Mouse (Mus musculus) neural tube, embryonic 11.5 days (tissue): ENCODE data around the gene Glp2r. TPM values are rescaled to one million over a fixed set of nuclear protein-coding genes. Genes with fewer than 3 reads are reported as not detected.
A peak's percentile ranks its signal among the peaks of the same experiment; 100 is the strongest.

Source experiments
- ATAC-seq: fragments of 200-750 bp; cut with Nextera tagmentation; 2 replicates; pipeline ENCODE4 v1.8.0; 2017; ENCODE audit warnings: moderate number of reproducible peaks, mild to moderate bottlenecking, moderate TSS enrichment, moderate library complexity; ENCODE audit not compliant: insufficient read depth, low FRiP score, low TSS enrichment
- DNase-seq: peaks from one replicate; pipeline ENCODE4 v3.0.0-alpha.2; 2015; ENCODE audit warnings: low spot score
- H3K27ac ChIP-seq: fragments of 300-500 bp; sonication (generic); 2 replicates; pipeline ENCODE4 v1.5.1; 2014; ENCODE audit warnings: low read depth, mild to moderate bottlenecking, low read length
- H3K27me3 ChIP-seq: fragments of 300-500 bp; sonication (generic); 2 replicates; pipeline ENCODE4 v1.6.1; 2014; ENCODE audit warnings: mild to moderate bottlenecking, low read length, mixed read lengths; ENCODE audit not compliant: control insufficient read depth, insufficient read depth
- H3K36me3 ChIP-seq: fragments of 300-500 bp; sonication (generic); 2 replicates; pipeline ENCODE4 v1.6.1; 2014; ENCODE audit warnings: mild to moderate bottlenecking, low read length, moderate library complexity, mixed read lengths; ENCODE audit not compliant: control insufficient read depth, insufficient read depth
- H3K4me1 ChIP-seq: fragments of 300-500 bp; sonication (generic); 2 replicates; pipeline ENCODE4 v1.6.1; 2014; ENCODE audit warnings: low read length, mixed read lengths; ENCODE audit not compliant: control insufficient read depth, insufficient read depth
- H3K4me2 ChIP-seq: fragments of 300-500 bp; sonication (generic); 2 replicates; pipeline ENCODE4 v1.6.1; 2014; ENCODE audit warnings: low read depth, mild to moderate bottlenecking, moderate library complexity
- H3K4me3 ChIP-seq: fragments of 300-500 bp; sonication (generic); 2 replicates; pipeline ENCODE4 v1.5.1; 2014; ENCODE audit warnings: low read depth, low read length
- H3K9ac ChIP-seq: fragments of 300-500 bp; sonication (generic); 2 replicates; pipeline ENCODE4 v1.6.1; 2014; ENCODE audit warnings: mild to moderate bottlenecking, low read length
- H3K9me3 ChIP-seq: fragments of 300-500 bp; sonication (generic); 2 replicates; pipeline ENCODE4 v1.6.1; 2016; ENCODE audit warnings: low read length; ENCODE audit not compliant: control insufficient read depth
- WGBS: fragments of 180-500 bp; shearing (Covaris S2); extraction: QIAGEN DNeasy Blood & Tissue Kit; methylation state at CpG from one replicate; pipeline ENCODE4 v1.1.7; 2014; 5-methylcytosine and 5-hydroxymethylcytosine counted together
- polyA plus RNA-seq: library from polyadenylated mRNA; unstranded; fragments of >200 nt; fragmentation: Nextera tagmentation; extraction: Ambion mirVana; gene quantifications from 2 replicates; pipeline ENCODE4 v1.2.1, GENCODE M21; 2014

Glp2r gene
- polyA plus RNA-seq, 1 experiment from 2014 or later: not detected

GRCm38 (mm10) chr11:67657685-67658382 lies 113.1 kb downstream of the Glp2r start:
- ATAC-seq: no peak; the same call in 1 of the 2 replicates
- no peak overlapping the region for H3K9ac ChIP-seq
- 48% methylated on average over 11 of the region's 11 CpGs for WGBS
- peak; percentile 53 for DNase-seq
- H3K4me3 ChIP-seq: no peak overlapping the region
- H3K4me1 ChIP-seq: peaks cover 4% of the 10 kb centered on the region; the same call in 1 of the 2 replicates
- no peak overlapping the region for H3K4me2 ChIP-seq
- no peaks in the 10 kb centered on the region for H3K9me3 ChIP-seq
- no peak overlapping the region for H3K27ac ChIP-seq
- H3K27me3 ChIP-seq: no peaks in the 10 kb centered on the region
- no peaks in the 10 kb centered on the region for H3K36me3 ChIP-seq

GRCm38 (mm10) chr11:67656811-67657210 lies 114.1 kb downstream of the Glp2r start:
- peaks cover 8% of the 10 kb centered on the region; the same call in 1 of the 2 replicates for H3K4me1 ChIP-seq
- no peaks in the 10 kb centered on the region for H3K9me3 ChIP-seq
- H3K27ac ChIP-seq: no peak overlapping the region
- no peak overlapping the region for H3K9ac ChIP-seq
- no peak overlapping the region for H3K4me2 ChIP-seq
- H3K27me3 ChIP-seq: no peaks in the 10 kb centered on the region
- H3K36me3 ChIP-seq: no peaks in the 10 kb centered on the region
- DNase-seq (no peak), ATAC-seq (no peak)
- 90% methylated on average over 9 of the region's 9 CpGs for WGBS
- no peak overlapping the region for H3K4me3 ChIP-seq

GRCm38 (mm10) chr11:67656366-67656765 lies 114.6 kb downstream of the Glp2r start:
- H3K9ac ChIP-seq: no peak overlapping the region
- no peak for ATAC-seq

GRCm38 (mm10) chr11:67655236-67655959 lies 115.6 kb downstream of the Glp2r start:
- peaks cover 8% of the 10 kb centered on the region; the same call in 1 of the 2 replicates for H3K4me1 ChIP-seq
- no peak for ATAC-seq
- no peaks in the 10 kb centered on the region for H3K27me3 ChIP-seq
- DNase-seq: no peak
- no peak overlapping the region for H3K4me2 ChIP-seq
- H3K36me3 ChIP-seq: no peaks in the 10 kb centered on the region
- WGBS: 74% methylated on average over 17 of the region's 17 CpGs
- no peak overlapping the region; the same call in 1 of the 2 replicates for H3K9ac ChIP-seq
- no peak overlapping the region for H3K27ac ChIP-seq
- no peak overlapping the region for H3K4me3 ChIP-seq
- H3K9me3 ChIP-seq: no peaks in the 10 kb centered on the region

More at GRCm38 (mm10) chr11:67656366-67656765, 114.6 kb downstream of the Glp2r start:
- no peak overlapping the region for H3K4me2 ChIP-seq
- peaks cover 8% of the 10 kb centered on the region; the same call in 1 of the 2 replicates for H3K4me1 ChIP-seq
- no peak overlapping the region for H3K4me3 ChIP-seq
- no peaks in the 10 kb centered on the region for H3K27me3 ChIP-seq
- DNase-seq: no peak
- H3K27ac ChIP-seq: no peak overlapping the region
- H3K36me3 ChIP-seq: no peaks in the 10 kb centered on the region
- 87% methylated on average over 7 of the region's 7 CpGs for WGBS
- no peaks in the 10 kb centered on the region for H3K9me3 ChIP-seq

- Histone ChIP-seq H3K4me1 (peaks cover 8% of the 10 kb centered on the region; the same call in 1 of the 2 replicates), H3K4me2 (no peak overlapping the region), H3K9ac (no peak overlapping the region), H3K4me3 (no peak overlapping the region), H3K9me3 (no peaks in the 10 kb centered on the region), H3K27ac (no peak overlapping the region), H3K27me3 (no peaks in the 10 kb centered on the region), H3K36me3 (no peaks in the 10 kb centered on the region)
- WGBS: 83% methylated on average over 4 of the region's 4 CpGs
- DNase-seq (no peak), ATAC-seq (no peak)
Observed at GRCm38 (mm10) chr11:67654514-67654913, 116.4 kb downstream of the Glp2r start.

- H3K36me3 ChIP-seq: no peaks in the 10 kb centered on the region
- no peak overlapping the region for H3K4me2 ChIP-seq
- 93% methylated on average over 9 of the region's 9 CpGs for WGBS
- peaks cover 8% of the 10 kb centered on the region; the same call in 1 of the 2 replicates for H3K4me1 ChIP-seq
- no peaks in the 10 kb centered on the region for H3K9me3 ChIP-seq
- H3K27me3 ChIP-seq: no peaks in the 10 kb centered on the region
- ATAC-seq: no peak
- no peak overlapping the region for H3K9ac ChIP-seq
- no peak overlapping the region for H3K27ac ChIP-seq
- DNase-seq: no peak
- H3K4me3 ChIP-seq: no peak overlapping the region
Observed at GRCm38 (mm10) chr11:67653521-67654090, 117.3 kb downstream of the Glp2r start.

- Histone ChIP-seq H3K36me3 (no peaks in the 10 kb centered on the region), H3K9me3 (no peaks in the 10 kb centered on the region), H3K4me1 (peaks cover 8% of the 10 kb centered on the region; the same call in 1 of the 2 replicates), H3K9ac (no peak overlapping the region), H3K27me3 (no peaks in the 10 kb centered on the region), H3K4me2 (no peak overlapping the region), H3K4me3 (no peak overlapping the region), H3K27ac (no peak overlapping the region)
- ATAC-seq (no peak), DNase-seq (peak; percentile 33)
- WGBS: 39% methylated on average over 6 of the region's 6 CpGs
Observed at GRCm38 (mm10) chr11:67652893-67653255, 118.1 kb downstream of the Glp2r start.

GRCm38 (mm10) chr11:67652194-67652892 lies 118.6 kb downstream of the Glp2r start:
- H3K4me2 ChIP-seq: no peak overlapping the region
- 22% methylated on average over 14 of the region's 14 CpGs for WGBS
- H3K4me3 ChIP-seq: no peak overlapping the region
- DNase-seq: peak; percentile 74
- H3K9me3 ChIP-seq: no peaks in the 10 kb centered on the region
- H3K27ac ChIP-seq: no peak overlapping the region
- ATAC-seq: peak; percentile 16; the same call in 1 of the 2 replicates
- no peak overlapping the region for H3K9ac ChIP-seq
- no peaks in the 10 kb centered on the region for H3K27me3 ChIP-seq
- peaks cover 8% of the 10 kb centered on the region; the same call in 1 of the 2 replicates for H3K4me1 ChIP-seq
- H3K36me3 ChIP-seq: no peaks in the 10 kb centered on the region
